Mouse (Mus musculus) neural tube, embryonic 11.5 days (tissue): ENCODE measurements around the gene Mapkapk2. TPM values are rescaled to one million over a fixed set of nuclear protein-coding genes. Genes with fewer than 3 reads are reported as not detected.

Experiments used
- ATAC-seq: fragments of 200-750 bp; cut with Nextera tagmentation; 2 replicates; pipeline ENCODE4 v1.8.0; 2017; ENCODE audit warnings: moderate number of reproducible peaks, mild to moderate bottlenecking, moderate TSS enrichment, moderate library complexity; ENCODE audit not compliant: insufficient read depth, low FRiP score, low TSS enrichment
- DNase-seq: peaks from one replicate; pipeline ENCODE4 v3.0.0-alpha.2; 2015; ENCODE audit warnings: low spot score
- H3K27ac ChIP-seq: fragments of 300-500 bp; sonication (generic); 2 replicates; pipeline ENCODE4 v1.5.1; 2014; ENCODE audit warnings: low read depth, mild to moderate bottlenecking, low read length
- H3K27me3 ChIP-seq: fragments of 300-500 bp; sonication (generic); 2 replicates; pipeline ENCODE4 v1.6.1; 2014; ENCODE audit warnings: mild to moderate bottlenecking, low read length, mixed read lengths; ENCODE audit not compliant: control insufficient read depth, insufficient read depth
- H3K36me3 ChIP-seq: fragments of 300-500 bp; sonication (generic); 2 replicates; pipeline ENCODE4 v1.6.1; 2014; ENCODE audit warnings: mild to moderate bottlenecking, low read length, moderate library complexity, mixed read lengths; ENCODE audit not compliant: control insufficient read depth, insufficient read depth
- H3K4me1 ChIP-seq: fragments of 300-500 bp; sonication (generic); 2 replicates; pipeline ENCODE4 v1.6.1; 2014; ENCODE audit warnings: low read length, mixed read lengths; ENCODE audit not compliant: control insufficient read depth, insufficient read depth
- H3K4me2 ChIP-seq: fragments of 300-500 bp; sonication (generic); 2 replicates; pipeline ENCODE4 v1.6.1; 2014; ENCODE audit warnings: low read depth, mild to moderate bottlenecking, moderate library complexity
- H3K4me3 ChIP-seq: fragments of 300-500 bp; sonication (generic); 2 replicates; pipeline ENCODE4 v1.5.1; 2014; ENCODE audit warnings: low read depth, low read length
- H3K9ac ChIP-seq: fragments of 300-500 bp; sonication (generic); 2 replicates; pipeline ENCODE4 v1.6.1; 2014; ENCODE audit warnings: mild to moderate bottlenecking, low read length
- H3K9me3 ChIP-seq: fragments of 300-500 bp; sonication (generic); 2 replicates; pipeline ENCODE4 v1.6.1; 2016; ENCODE audit warnings: low read length; ENCODE audit not compliant: control insufficient read depth
- WGBS: fragments of 180-500 bp; shearing (Covaris S2); extraction: QIAGEN DNeasy Blood & Tissue Kit; methylation state at CpG from one replicate; pipeline ENCODE4 v1.1.7; 2014; 5-methylcytosine and 5-hydroxymethylcytosine counted together
- polyA plus RNA-seq: library from polyadenylated mRNA; unstranded; fragments of >200 nt; fragmentation: Nextera tagmentation; extraction: Ambion mirVana; gene quantifications from 2 replicates; pipeline ENCODE4 v1.2.1, GENCODE M21; 2014

Mapkapk2 gene
- polyA plus RNA-seq, 1 experiment from 2014 or later: 36.5 TPM

DNA sequence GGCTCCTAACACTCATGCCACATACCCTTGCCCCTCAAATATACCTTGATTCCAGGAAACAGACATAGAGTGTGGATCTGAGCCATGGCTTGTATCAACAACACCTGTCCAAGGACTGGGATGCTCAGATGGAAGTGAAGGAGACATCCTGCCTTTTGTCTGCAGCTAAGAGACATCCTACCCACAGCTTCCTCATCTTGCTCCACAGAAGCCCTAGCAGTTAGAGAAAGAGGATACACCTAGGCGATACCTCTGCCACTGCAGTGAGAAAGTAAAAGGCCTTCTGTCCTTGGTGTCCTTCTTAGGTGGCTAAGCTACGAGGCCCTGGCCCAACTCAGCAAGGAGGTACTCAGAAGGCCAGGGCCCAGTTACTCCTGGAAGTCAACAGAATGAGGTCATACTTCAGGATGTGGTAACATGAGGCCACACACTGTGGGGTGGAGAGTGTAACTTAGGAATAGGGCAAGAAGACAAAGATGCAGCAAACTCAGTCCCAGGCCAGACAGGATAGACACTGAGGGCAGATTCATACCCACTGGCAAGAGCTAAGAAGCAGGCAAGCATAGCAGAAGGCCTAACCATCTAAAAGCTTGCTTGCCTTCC lies 8.0 kb downstream of the Mapkapk2 start:
- DNase-seq: no peak
- Histone ChIP-seq H3K4me1 (peaks cover 14% of the 10 kb centered on the region), H3K27me3 (no peaks in the 10 kb centered on the region), H3K9me3 (no peaks in the 10 kb centered on the region), H3K4me2 (no peak overlapping the region), H3K4me3 (no peak overlapping the region), H3K9ac (no peak overlapping the region), H3K27ac (no peak overlapping the region), H3K36me3 (no peaks in the 10 kb centered on the region)
- no peak for ATAC-seq
- 93% methylated on average over 2 of the region's 2 CpGs for WGBS

DNA sequence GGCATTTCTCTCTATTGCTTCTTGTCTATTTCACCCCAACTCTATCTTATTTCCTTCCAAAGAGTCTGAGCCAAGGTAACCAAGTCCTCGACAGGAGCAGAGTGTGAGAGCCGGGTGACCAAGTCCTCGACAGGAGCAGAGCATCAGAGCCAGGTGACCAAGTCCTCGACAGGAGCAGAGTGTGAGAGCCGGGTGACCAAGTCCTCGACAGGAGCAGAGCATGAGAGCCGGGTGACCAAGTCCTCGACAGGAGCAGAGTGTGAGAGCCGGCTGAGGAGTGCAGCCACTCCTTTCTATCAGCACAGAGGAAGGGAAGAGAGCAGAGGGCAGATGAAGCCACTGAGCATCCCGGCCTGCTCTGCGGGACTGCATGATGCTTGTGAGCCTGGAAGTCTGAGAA lies 9.1 kb downstream of the Mapkapk2 start:
- Histone ChIP-seq H3K9me3 (no peaks in the 10 kb centered on the region), H3K36me3 (no peaks in the 10 kb centered on the region), H3K4me3 (no peak overlapping the region), H3K27me3 (no peaks in the 10 kb centered on the region), H3K27ac (no peak overlapping the region), H3K4me2 (no peak overlapping the region), H3K4me1 (peaks cover 24% of the 10 kb centered on the region), H3K9ac (no peak overlapping the region)
- DNase-seq: no peak
- WGBS: 76% methylated on average over 11 of the region's 11 CpGs
- no peak for ATAC-seq

DNA sequence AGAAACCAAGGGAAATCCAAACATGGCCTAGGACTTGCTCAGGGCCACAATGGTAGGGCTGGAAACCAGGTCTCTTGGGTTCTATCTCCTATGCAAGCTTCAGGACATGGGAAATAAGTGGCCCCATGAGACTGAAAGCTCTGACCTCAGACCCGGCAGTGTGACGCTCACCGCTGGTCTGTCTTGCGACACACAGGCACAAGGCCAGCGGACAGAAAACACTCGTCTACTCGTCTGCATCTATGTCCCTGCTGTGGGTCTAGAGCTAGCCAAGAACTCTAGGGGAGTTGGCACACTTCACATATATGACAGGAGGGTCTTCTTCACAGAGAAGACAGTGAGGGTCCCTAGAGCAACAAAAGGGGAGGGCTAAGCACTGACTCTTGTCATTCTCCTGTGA lies 10.7 kb downstream of the Mapkapk2 start:
- Histone ChIP-seq H3K4me3 (no peak overlapping the region), H3K4me2 (no peak overlapping the region), H3K9ac (no peak overlapping the region), H3K27ac (no peak overlapping the region), H3K27me3 (no peaks in the 10 kb centered on the region), H3K36me3 (no peaks in the 10 kb centered on the region), H3K9me3 (no peaks in the 10 kb centered on the region), H3K4me1 (peaks cover 24% of the 10 kb centered on the region)
- 43% methylated on average over 7 of the region's 7 CpGs for whole genome bisulfite sequencing
- DNase-seq: peak; percentile 30
- ATAC-seq: 0 out of 2 replicates have a peak, but pooled peaks have one; percentile 13

DNA sequence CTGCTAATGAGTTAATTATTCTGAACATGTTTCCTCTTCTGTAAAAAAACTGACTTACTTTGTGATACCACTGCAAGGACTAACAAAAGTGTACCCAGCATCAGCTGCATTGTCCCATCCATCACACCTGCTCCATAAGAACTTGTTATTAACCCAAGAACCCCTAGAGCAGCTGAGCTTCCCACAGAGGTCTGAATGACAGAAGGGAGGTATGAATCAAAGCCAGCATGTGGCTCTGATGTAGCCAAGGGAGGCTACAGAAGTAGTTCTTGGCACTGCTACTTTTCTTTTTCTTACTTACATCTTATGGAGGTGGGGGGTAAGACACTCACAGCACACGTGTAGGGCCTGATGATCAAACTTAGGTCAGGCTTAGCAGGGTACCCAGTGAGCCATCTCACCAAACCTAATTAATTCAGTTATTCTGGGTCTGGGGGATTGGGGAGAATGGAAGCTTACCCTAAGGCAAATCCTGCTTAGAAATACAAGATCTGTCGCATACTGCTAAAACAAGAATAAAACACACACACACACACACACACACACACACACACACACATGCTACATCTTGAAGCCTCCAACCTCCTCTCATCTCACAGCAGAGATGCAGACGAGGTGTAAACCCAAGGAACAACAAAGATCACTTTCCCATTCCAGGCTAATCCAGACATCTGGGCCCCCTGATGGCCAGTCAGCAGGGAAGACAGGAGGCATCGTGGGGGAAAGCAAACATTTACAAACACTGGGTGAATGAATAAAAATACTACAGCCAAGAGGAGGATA lies 11.5 kb downstream of the Mapkapk2 start:
- Histone ChIP-seq H3K27me3 (no peaks in the 10 kb centered on the region), H3K36me3 (no peaks in the 10 kb centered on the region), H3K4me3 (no peak overlapping the region), H3K9ac (no peak overlapping the region), H3K4me2 (no peak overlapping the region), H3K9me3 (no peaks in the 10 kb centered on the region), H3K27ac (no peak overlapping the region), H3K4me1 (peaks cover 24% of the 10 kb centered on the region)
- peak; percentile 45; the same call in 1 of the 2 replicates for ATAC-seq
- 11% methylated on average over 4 of the region's 4 CpGs for WGBS
- peak; percentile 31 for DNase-seq

DNA sequence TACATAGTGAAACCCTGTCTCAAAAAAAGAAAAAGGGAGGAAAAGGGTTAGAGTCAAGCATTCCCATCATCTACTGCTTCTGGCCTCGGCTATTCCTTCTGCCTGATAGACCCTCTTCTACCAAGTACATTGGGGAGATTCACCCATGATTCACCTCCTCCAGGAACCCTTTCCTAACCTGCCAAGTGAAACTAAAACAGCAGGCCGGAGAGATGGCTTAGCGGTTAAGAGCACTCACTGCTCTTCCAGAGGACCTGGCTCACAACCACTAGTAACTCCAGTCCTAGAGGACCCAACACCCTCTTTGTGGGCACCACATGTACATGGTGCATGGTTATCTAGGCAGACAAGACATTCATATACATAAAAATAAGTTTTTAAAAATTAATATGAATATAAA lies 12.4 kb downstream of the Mapkapk2 start:
- Histone ChIP-seq H3K4me1 (peaks cover 24% of the 10 kb centered on the region), H3K36me3 (no peaks in the 10 kb centered on the region), H3K9ac (no peak overlapping the region), H3K9me3 (no peaks in the 10 kb centered on the region), H3K4me3 (no peak overlapping the region), H3K4me2 (no peak overlapping the region), H3K27ac (no peak overlapping the region), H3K27me3 (no peaks in the 10 kb centered on the region)
- ATAC-seq: no peak
- no peak for DNase-seq
- 73% methylated on average over 3 of the region's 3 CpGs for WGBS

DNA sequence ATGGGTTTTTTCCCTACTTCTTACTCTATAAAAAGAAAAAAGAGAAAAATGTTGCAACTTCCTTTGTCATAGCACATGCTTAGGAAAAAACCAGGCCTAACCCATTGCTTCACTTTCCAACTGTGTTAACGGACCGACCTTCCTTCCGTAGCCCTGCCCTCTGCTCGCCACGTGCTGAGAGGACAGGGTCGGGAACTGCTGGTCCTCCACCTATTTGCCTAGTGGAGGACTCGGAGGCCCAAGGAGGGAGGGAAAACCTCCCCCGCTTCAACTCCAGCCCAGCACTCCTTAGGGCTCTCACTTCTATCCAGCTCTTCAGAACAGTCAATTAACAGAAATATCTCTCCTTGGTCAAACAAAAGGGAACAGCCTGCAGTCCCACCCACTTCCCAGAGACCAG lies 13.3 kb downstream of the Mapkapk2 start:
- Histone ChIP-seq H3K9ac (no peak overlapping the region), H3K4me3 (no peak overlapping the region), H3K36me3 (no peaks in the 10 kb centered on the region), H3K9me3 (no peaks in the 10 kb centered on the region), H3K4me1 (peaks cover 27% of the 10 kb centered on the region), H3K27me3 (no peaks in the 10 kb centered on the region), H3K4me2 (no peak overlapping the region), H3K27ac (no peak overlapping the region)
- DNase-seq (no peak), ATAC-seq (no peak)
- 20% methylated on average over 8 of the region's 8 CpGs for WGBS

DNA sequence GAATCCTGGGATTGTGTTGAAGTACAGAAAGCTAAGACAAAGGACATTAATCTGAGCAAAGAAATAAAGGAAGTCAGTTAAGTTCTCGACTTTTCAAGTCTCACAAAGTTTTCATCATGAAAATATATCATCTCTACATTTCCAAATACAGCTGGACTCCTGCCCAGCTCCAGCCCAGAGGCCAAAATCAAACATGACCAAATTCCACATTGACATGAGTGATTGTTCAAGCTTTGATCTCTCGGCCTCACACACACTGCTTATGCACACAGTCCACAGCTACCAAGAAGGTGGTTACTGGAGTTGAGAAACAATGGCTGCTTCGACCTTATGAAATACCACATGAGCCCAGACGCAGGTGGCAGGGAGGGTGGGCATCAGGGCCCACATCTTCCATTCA lies 14.0 kb downstream of the Mapkapk2 start:
- no peak overlapping the region for H3K9ac ChIP-seq
- no peaks in the 10 kb centered on the region for H3K27me3 ChIP-seq
- no peak overlapping the region for H3K4me2 ChIP-seq
- peaks cover 27% of the 10 kb centered on the region for H3K4me1 ChIP-seq
- ATAC-seq (no peak), DNase-seq (no peak)
- 49% methylated on average over 4 of the region's 4 CpGs for WGBS
- H3K4me3 ChIP-seq: no peak overlapping the region
- H3K36me3 ChIP-seq: no peaks in the 10 kb centered on the region
- H3K9me3 ChIP-seq: no peaks in the 10 kb centered on the region
- H3K27ac ChIP-seq: no peak overlapping the region

DNA sequence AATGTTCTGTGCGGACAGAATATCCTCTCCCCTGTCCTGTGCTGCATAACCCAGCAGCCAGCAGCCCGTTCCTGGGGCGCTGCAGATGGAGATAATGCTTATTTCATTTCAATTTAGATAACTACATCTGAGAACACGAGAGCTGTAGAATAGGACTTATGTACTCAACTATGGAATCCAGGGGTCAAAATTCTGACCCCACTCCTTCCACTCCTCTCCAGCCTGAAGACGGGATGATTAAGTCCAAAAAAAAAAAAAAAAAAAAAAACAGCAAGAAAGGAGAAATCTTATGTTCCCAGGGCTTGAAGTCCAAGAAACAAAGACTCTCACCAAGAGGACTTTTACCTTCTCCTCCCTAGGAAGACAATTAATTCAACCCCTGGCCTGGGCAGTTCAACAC lies 14.5 kb downstream of the Mapkapk2 start:
- H3K9ac ChIP-seq: no peak overlapping the region
- H3K4me3 ChIP-seq: no peak overlapping the region
- no peaks in the 10 kb centered on the region for H3K36me3 ChIP-seq
- no peak for ATAC-seq
- H3K27ac ChIP-seq: no peak overlapping the region
- no peaks in the 10 kb centered on the region for H3K27me3 ChIP-seq
- no peak for DNase-seq
- H3K9me3 ChIP-seq: no peaks in the 10 kb centered on the region
- 76% methylated on average over 5 of the region's 5 CpGs for WGBS
- H3K4me1 ChIP-seq: peaks cover 27% of the 10 kb centered on the region
- no peak overlapping the region for H3K4me2 ChIP-seq

DNA sequence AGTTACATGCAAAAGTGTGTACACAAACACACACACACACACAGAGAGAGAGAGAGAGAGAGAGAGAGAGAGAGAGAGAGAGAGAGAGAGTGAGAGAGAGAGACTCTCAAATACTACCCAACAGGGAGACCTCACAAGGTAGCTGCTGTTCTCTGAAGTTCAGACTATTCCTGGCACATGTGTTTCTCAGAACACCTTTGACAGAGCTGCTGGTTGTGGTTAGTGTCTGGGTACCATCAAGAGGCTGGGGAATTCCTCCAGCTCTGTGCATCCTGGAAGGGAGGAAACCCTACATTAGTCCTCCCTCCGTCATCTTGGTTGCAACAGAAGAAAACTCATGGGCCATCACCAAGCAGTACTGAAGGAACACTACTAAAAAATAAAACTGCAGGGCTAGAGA lies 16.9 kb downstream of the Mapkapk2 start:
- H3K9ac ChIP-seq: no peak overlapping the region
- no peak overlapping the region for H3K4me3 ChIP-seq
- H3K4me1 ChIP-seq: peaks cover 17% of the 10 kb centered on the region
- no peak overlapping the region for H3K27ac ChIP-seq
- no peak overlapping the region for H3K4me2 ChIP-seq
- ATAC-seq: no peak
- H3K36me3 ChIP-seq: no peaks in the 10 kb centered on the region
- no peaks in the 10 kb centered on the region for H3K9me3 ChIP-seq
- no peak for DNase-seq
- no peaks in the 10 kb centered on the region for H3K27me3 ChIP-seq
- WGBS: 81% methylated on average over 1 of the region's 1 CpGs
